Mouse (Mus musculus): ENCODE measurements around the gene Il12b. TPM values are rescaled to one million over a fixed set of nuclear protein-coding genes. Genes with fewer than 3 reads are reported as not detected.
"Not testable (repeated sequence)": the region's sequence is repeated elsewhere in the genome, so short reads cannot be mapped to it uniquely, and the experiment has no call there.

Gene Il12b
- total and polyA plus RNA-seq, 2 experiments from 2014 or later = not detected

DNA sequence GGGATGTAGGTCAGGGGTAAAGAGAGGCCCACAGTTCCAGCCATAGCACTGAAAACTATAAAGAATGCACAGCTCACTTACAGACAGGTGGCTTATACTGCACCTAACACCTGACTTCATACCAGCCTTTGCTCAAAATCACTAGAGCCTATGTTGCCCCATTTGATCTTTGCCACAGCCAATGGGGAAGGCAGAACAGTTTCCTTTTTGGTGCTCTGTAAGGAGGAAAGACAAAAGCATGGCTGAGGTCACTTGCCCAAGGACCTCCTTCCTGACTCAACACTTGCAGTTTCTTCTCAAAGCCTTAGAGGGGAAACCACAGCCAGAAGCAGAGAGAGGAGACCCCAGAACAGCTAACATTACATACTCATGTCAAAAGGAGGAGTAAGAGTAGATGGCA is 51.2 kb downstream of the Il12b start:
- Histone ChIP-seq H3K4me3 (ENCODE audit: low read length) (no peak overlapping the region), H3K9ac (replicated peaks; ENCODE audit: low read length) (no peak overlapping the region), H3K9me3 (ENCODE audit: low read length) (no peaks in the 10 kb centered on the region), H3K27ac (no peak overlapping the region), H3K4me1 (ENCODE audit: insufficient read depth, low read length) (no peaks in the 10 kb centered on the region), H3K27me3 (ENCODE audit: insufficient read depth, low read length) (no peaks in the 10 kb centered on the region), H3K4me2 (ENCODE audit: low read depth, low read length) (no peak overlapping the region), H3K36me3 (ENCODE audit: insufficient read depth, low read length) (peaks cover 8% of the 10 kb centered on the region; the same call in 1 of the 2 replicates)
- DNase-seq (ENCODE audit: low spot score) (no peak), ATAC-seq (no peak)
- TF ChIP-seq CTCF (IDR thresholded peaks at IDR 0.05; ENCODE audit: low read depth) = no peak

DNA sequence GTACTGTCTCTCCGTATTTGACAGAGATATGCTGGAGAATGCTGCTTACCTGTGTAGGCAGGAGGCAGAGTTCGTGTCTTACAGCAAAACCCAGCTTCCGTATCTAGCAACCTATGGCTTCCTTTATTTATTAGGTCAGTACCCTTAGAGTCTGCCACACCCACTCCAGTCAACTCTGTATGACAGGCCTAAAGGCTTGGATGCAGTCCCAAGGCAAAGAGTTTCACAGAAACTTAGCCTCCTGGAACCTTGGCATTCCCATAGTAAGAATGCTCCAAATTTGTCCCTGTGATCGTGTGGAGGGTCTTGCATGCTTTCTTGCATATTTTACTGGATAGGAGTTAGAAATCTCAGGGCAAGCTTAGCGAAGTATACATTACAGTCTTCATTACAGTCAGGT is 52.2 kb downstream of the Il12b start:
- not testable (repeated sequence) for H3K9me3 ChIP-seq (ENCODE audit: low read length); H3K4me1 ChIP-seq (ENCODE audit: insufficient read depth, low read length); ATAC-seq; H3K4me2 ChIP-seq (ENCODE audit: low read depth, low read length); H3K27me3 ChIP-seq (ENCODE audit: insufficient read depth, low read length); H3K4me3 ChIP-seq (ENCODE audit: low read length); H3K27ac ChIP-seq; H3K9ac ChIP-seq (replicated peaks; ENCODE audit: low read length); DNase-seq (ENCODE audit: low spot score)
- 95% methylated on average over 5 of the region's 5 CpGs for WGBS
- peaks cover 12% of the 10 kb centered on the region; the same call in 1 of the 2 replicates for H3K36me3 ChIP-seq (ENCODE audit: insufficient read depth, low read length)

DNA sequence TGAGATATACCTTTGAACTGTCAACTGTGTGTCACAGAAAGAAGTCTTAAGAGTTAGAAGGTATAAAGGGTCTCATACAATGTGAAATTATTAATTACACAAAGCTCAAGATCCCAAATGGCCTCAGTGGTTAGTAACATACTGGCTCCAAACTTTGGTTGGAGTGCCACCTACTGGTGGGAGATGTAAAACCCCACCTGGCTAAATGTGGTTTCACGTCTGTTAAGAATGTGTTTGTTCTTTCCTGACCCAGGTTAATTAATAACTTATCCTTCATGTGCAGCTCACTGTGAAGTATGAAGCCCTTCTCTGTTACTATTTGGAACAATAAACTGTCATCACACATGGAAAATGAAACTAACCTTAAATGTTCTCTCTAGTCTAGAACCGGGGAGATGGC is 53.6 kb downstream of the Il12b start:
- Histone ChIP-seq H3K4me1 (ENCODE audit: insufficient read depth, low read length) (no peaks in the 10 kb centered on the region), H3K4me3 (ENCODE audit: low read length) (no peak overlapping the region), H3K27me3 (ENCODE audit: insufficient read depth, low read length) (no peaks in the 10 kb centered on the region), H3K36me3 (ENCODE audit: insufficient read depth, low read length) (peaks cover 16% of the 10 kb centered on the region; the same call in 1 of the 2 replicates), H3K9ac (replicated peaks; ENCODE audit: low read length) (no peak overlapping the region), H3K27ac (no peak overlapping the region), H3K4me2 (ENCODE audit: low read depth, low read length) (no peak overlapping the region), H3K9me3 (ENCODE audit: low read length) (no peaks in the 10 kb centered on the region)
- peak; percentile 82 for DNase-seq (ENCODE audit: low spot score)
- peak; percentile 66; the same call in 1 of the 2 replicates for ATAC-seq
- peak; percentile 87 for TF ChIP-seq CTCF (IDR thresholded peaks at IDR 0.05; ENCODE audit: low read depth)
- WGBS = 56% methylated on average over 2 of the region's 2 CpGs

DNA sequence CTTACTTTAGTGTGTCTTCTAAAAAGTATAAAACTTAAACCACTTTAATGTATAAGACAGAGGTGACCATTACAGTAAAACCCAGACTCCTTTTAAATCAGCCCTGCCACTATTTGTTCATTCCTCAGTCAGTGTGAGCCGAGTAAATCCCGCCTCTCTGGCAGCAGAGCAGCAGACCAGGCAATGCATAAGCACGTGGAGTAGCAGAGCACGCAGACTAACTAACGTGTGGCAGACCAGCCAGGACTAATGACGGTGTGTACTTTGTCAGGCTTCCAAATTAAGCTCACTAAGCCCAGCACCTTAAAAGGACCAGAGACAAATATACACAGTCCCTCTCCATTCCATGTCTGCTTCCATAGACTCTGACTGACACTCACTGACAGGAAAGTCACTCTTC is 61.6 kb downstream of the Il12b start:
- DNase-seq (ENCODE audit: low spot score) = no peak
- no peaks in the 10 kb centered on the region for H3K4me1 ChIP-seq (ENCODE audit: insufficient read depth, low read length)
- no peak overlapping the region for H3K4me3 ChIP-seq (ENCODE audit: low read length)
- no peaks in the 10 kb centered on the region for H3K9me3 ChIP-seq (ENCODE audit: low read length)
- peaks cover 35% of the 10 kb centered on the region; the same call in 1 of the 2 replicates for H3K36me3 ChIP-seq (ENCODE audit: insufficient read depth, low read length)
- no peak for TF ChIP-seq CTCF (IDR thresholded peaks at IDR 0.05; ENCODE audit: low read depth)
- no peak overlapping the region for H3K27ac ChIP-seq
- no peak overlapping the region for H3K4me2 ChIP-seq (ENCODE audit: low read depth, low read length)
- ATAC-seq = no peak
- H3K27me3 ChIP-seq (ENCODE audit: insufficient read depth, low read length) = no peaks in the 10 kb centered on the region
- WGBS = 74% methylated on average over 6 of the region's 6 CpGs
- no peak overlapping the region for H3K9ac ChIP-seq (replicated peaks; ENCODE audit: low read length)

Other genes with a start within 250 kb of the Il12b start
- gene Ublcp1, start 70.4 kb downstream of the Il12b start, total RNA-seq (2014; rRNA removed) = 19.9 and 23.6 TPM in 2 replicates
- gene Ublcp1, start 70.4 kb downstream of the Il12b start, polyA plus RNA-seq (2015; fragmentation: Nextera tagmentation; extraction: Ambion mirVana) = 48.8 and 50.4 TPM in 2 replicates
- 108 and 122 TPM in 2 replicates for gene Rnf145, start 118.9 kb downstream of the Il12b start, total RNA-seq (2014; rRNA removed)
- 91.8 and 92.9 TPM in 2 replicates for gene Rnf145, start 118.9 kb downstream of the Il12b start, polyA plus RNA-seq (2015; fragmentation: Nextera tagmentation; extraction: Ambion mirVana)
- 58.6 and 67.1 TPM in 2 replicates for gene Ebf1, start 217.3 kb downstream of the Il12b start, total RNA-seq (2014; rRNA removed)
- 71.7 and 77.7 TPM in 2 replicates for gene Ebf1, start 217.3 kb downstream of the Il12b start, polyA plus RNA-seq (2015; fragmentation: Nextera tagmentation; extraction: Ambion mirVana)